Mouse (Mus musculus) E14TG2a.4 (cell line): ENCODE results near the gene Nox4.

Experiments used
- CTCF ChIP-seq: conservative IDR thresholded peaks from 2 replicates; pipeline ENCODE4 v1.5.1; 2014; ENCODE audit warnings: low read length
- NANOG ChIP-seq: IDR thresholded peaks from 2 replicates; pipeline ENCODE4 v1.6.1; 2014; ENCODE audit warnings: borderline replicate concordance, low read length, mixed read lengths
- POU5F1 ChIP-seq: IDR thresholded peaks from 2 replicates; pipeline ENCODE4 v1.6.1; 2014; ENCODE audit warnings: low read length, borderline replicate concordance

GRCm38 (mm10) chr7:87370789-87371188 is 124.9 kb downstream of the Nox4 start:
- TF ChIP-seq CTCF (no peak), POU5F1 (no peak), NANOG (no peak)
